Comparison of ENCODE assay signal across 26 mouse cellular contexts in the genomic region with DNA sequence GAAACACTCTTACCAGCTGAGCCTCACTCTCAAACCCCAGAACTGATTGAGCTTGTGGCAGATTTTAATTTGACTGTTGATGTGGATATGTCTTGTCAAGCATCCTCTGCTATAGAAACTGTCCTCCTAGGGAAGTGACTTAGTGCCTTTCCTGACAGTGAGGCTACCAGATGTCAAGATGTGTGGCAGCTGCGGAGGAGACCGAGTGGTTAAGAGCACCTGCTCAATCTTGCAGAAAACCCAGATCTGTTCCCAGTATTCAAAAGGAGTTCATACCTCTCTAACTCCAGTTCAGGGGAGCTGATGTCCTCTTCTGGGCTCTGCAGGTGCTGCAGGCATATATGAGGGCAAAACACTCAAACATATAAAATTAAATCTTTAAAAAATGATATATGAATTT. TPM values are rescaled to one million over a fixed set of nuclear protein-coding genes. Genes with fewer than 3 reads are reported as not detected.
DNase-seq lines count a peak whose midpoint lies in the region; ATAC-seq and TF ChIP-seq lines count a peak whose summit lies in the region.
"Had no signal": no experiment of that assay in that cellular context is flagged by ENCODE, and none has a peak within 500 bp of the region (broad histone marks: within the 10 kb centered on the region; RNA-seq: fewer than 3 reads in every experiment).

No protein-coding gene starts in this region.

- no peaks in the 10 kb centered on the region for H3K4me1 ChIP-seq in heart, embryonic 11.5 days (ENCODE audit: control insufficient read depth, insufficient read depth, low read length)
- no peaks in the 10 kb centered on the region for H3K4me1 ChIP-seq in midbrain, embryonic 14.5 days (ENCODE audit: control insufficient read depth, insufficient read depth, low read length)
- H3K4me1 ChIP-seq in intestine, embryonic 15.5 days (replicated peaks) = no peaks in the 10 kb centered on the region
- H3K4me1 ChIP-seq: embryonic facial prominence, embryonic 12.5 days; embryonic facial prominence, embryonic 15.5 days; hindbrain, embryonic 12.5 days; hindbrain, embryonic 15.5 days had no signal

- 87% methylated on average over 2 of the region's 2 CpGs for WGBS in heart, embryonic 11.5 days (ENCODE audit: insufficient replicate concordance)
- WGBS in midbrain, embryonic 14.5 days = 86% methylated on average over 2 of the region's 2 CpGs
- 91% methylated on average over 2 of the region's 2 CpGs for WGBS in intestine, embryonic 15.5 days

- H3K27me3 ChIP-seq in heart, embryonic 11.5 days (ENCODE audit: control insufficient read depth, insufficient read depth, low read length) = no peaks in the 10 kb centered on the region
- H3K27me3 ChIP-seq in myocyte (ENCODE audit: control insufficient read depth, insufficient read depth, insufficient read length) = no peaks in the 10 kb centered on the region
- no peaks in the 10 kb centered on the region for H3K27me3 ChIP-seq in midbrain, embryonic 14.5 days (ENCODE audit: control insufficient read depth, insufficient read depth, low read length)
- no peaks in the 10 kb centered on the region for H3K27me3 ChIP-seq in intestine, embryonic 15.5 days (replicated peaks)
- H3K27me3 ChIP-seq: CH12.LX; embryonic facial prominence, embryonic 12.5 days; embryonic facial prominence, embryonic 15.5 days; hindbrain, embryonic 12.5 days; hindbrain, embryonic 15.5 days; Patski had no signal

- H3K36me3 ChIP-seq in heart, embryonic 11.5 days (ENCODE audit: control insufficient read depth, insufficient read depth, low read length) = peaks cover 6% of the 10 kb centered on the region
- peaks cover 20% of the 10 kb centered on the region for H3K36me3 ChIP-seq in myocyte (ENCODE audit: control insufficient read depth, insufficient read depth)
- 0 out of 2 replicates have a peak, but pooled peaks cover 9% of the 10 kb centered on the region for H3K36me3 ChIP-seq in midbrain, embryonic 14.5 days (ENCODE audit: control insufficient read depth, insufficient read depth, low read length)
- H3K36me3 ChIP-seq in intestine, embryonic 15.5 days = no peaks in the 10 kb centered on the region
- H3K36me3 ChIP-seq: hindbrain, embryonic 15.5 days had no signal

- no peak overlapping the region for H3K4me2 ChIP-seq in heart, embryonic 11.5 days
- no peak overlapping the region for H3K4me2 ChIP-seq in myocyte (ENCODE audit: low read depth)
- no peak overlapping the region for H3K4me2 ChIP-seq in midbrain, embryonic 14.5 days (ENCODE audit: low read length)
- H3K4me2 ChIP-seq in intestine, embryonic 15.5 days (replicated peaks) = no peak overlapping the region
- H3K4me2 ChIP-seq: embryonic facial prominence, embryonic 12.5 days; embryonic facial prominence, embryonic 15.5 days; hindbrain, embryonic 12.5 days; hindbrain, embryonic 15.5 days had no signal

- H3K9ac ChIP-seq in heart, embryonic 11.5 days (ENCODE audit: low read depth, low read length) = no peak overlapping the region
- H3K9ac ChIP-seq in midbrain, embryonic 14.5 days (replicated peaks; ENCODE audit: low read length) = no peak overlapping the region
- H3K9ac ChIP-seq in intestine, embryonic 15.5 days = no peak overlapping the region
- H3K9ac ChIP-seq: embryonic facial prominence, embryonic 12.5 days; embryonic facial prominence, embryonic 15.5 days; forebrain, postnatal 0 days; hindbrain, embryonic 12.5 days; hindbrain, embryonic 15.5 days had no signal

- no peaks in the 10 kb centered on the region for H3K9me3 ChIP-seq in heart, embryonic 11.5 days (replicated peaks; ENCODE audit: control insufficient read depth, low read length)
- H3K9me3 ChIP-seq in midbrain, embryonic 14.5 days (ENCODE audit: control insufficient read depth, low read length) = no peaks in the 10 kb centered on the region
- no peaks in the 10 kb centered on the region for H3K9me3 ChIP-seq in intestine, embryonic 15.5 days
- H3K9me3 ChIP-seq: embryonic facial prominence, embryonic 12.5 days; embryonic facial prominence, embryonic 15.5 days; G1E; heart, embryonic 10.5 days; hindbrain, embryonic 12.5 days; hindbrain, embryonic 15.5 days had no signal

- no peak overlapping the region for H3K4me3 ChIP-seq in heart, embryonic 11.5 days (ENCODE audit: low read depth, low read length)
- no peak overlapping the region for H3K4me3 ChIP-seq in myocyte
- H3K4me3 ChIP-seq in midbrain, embryonic 14.5 days (replicated peaks; ENCODE audit: low read depth, low read length) = no peak overlapping the region
- no peak overlapping the region for H3K4me3 ChIP-seq in intestine, embryonic 15.5 days (replicated peaks)
- H3K4me3 ChIP-seq: embryonic facial prominence, embryonic 12.5 days; embryonic facial prominence, embryonic 15.5 days; heart, adult 2 months; heart, embryonic 10.5 days; hindbrain, embryonic 12.5 days; hindbrain, embryonic 15.5 days had no signal

- DNase-seq in heart, adult 11 months = peak; percentile 52
- DNase-seq in thymus, postnatal 10 days (ENCODE audit: low spot score in 2 of 2) = peak; percentile 28 to 38
- peak; percentile 7 to 33 for DNase-seq in thymus, postnatal 36 days
- no peak for DNase-seq in midbrain, embryonic 14.5 days
- no peak for DNase-seq in adrenal gland, postnatal 10 days
- DNase-seq: adrenal gland, adult 2 months; adrenal gland, postnatal 25 days; B cell, adult 2 months; cerebellum, adult 18-20 months; cerebellum, adult 9-10 months; cerebellum, postnatal 25 days; forebrain, postnatal 0 days; gastrocnemius, postnatal 25 days; heart, adult 2 months had no signal

- peaks cover 60% of the 10 kb centered on the region for H3K79me2 ChIP-seq in myocyte (ENCODE audit: control insufficient read depth, insufficient read depth)

- TF ChIP-seq POLR2A in myocyte (IDR thresholded peaks at IDR 0.05; ENCODE audit: insufficient read length, low read depth) = no peak

- H3K27ac ChIP-seq in heart, embryonic 11.5 days (ENCODE audit: low read depth, low read length) = no peak overlapping the region
- H3K27ac ChIP-seq in midbrain, embryonic 14.5 days (replicated peaks; ENCODE audit: low read depth, low read length) = no peak overlapping the region
- H3K27ac ChIP-seq in intestine, embryonic 15.5 days = no peak overlapping the region
- H3K27ac ChIP-seq: embryonic facial prominence, embryonic 12.5 days; embryonic facial prominence, embryonic 15.5 days; heart, adult 2 months; heart, embryonic 10.5 days; hindbrain, embryonic 12.5 days; hindbrain, embryonic 15.5 days had no signal

- H3ac ChIP-seq in myocyte (ENCODE audit: control insufficient read depth, insufficient read length) = no peak overlapping the region

- ATAC-seq in heart, embryonic 11.5 days (replicated peaks; ENCODE audit: insufficient number of reproducible peaks, low FRiP score, low TSS enrichment) = no peak
- no peak for ATAC-seq in midbrain, embryonic 14.5 days (ENCODE audit: low FRiP score, low TSS enrichment)
- no peak for ATAC-seq in intestine, embryonic 15.5 days
- ATAC-seq: forebrain, embryonic 14.5 days; forebrain, postnatal 0 days; Patski had no signal

TF ChIP-seq in myocyte, 11 proteins besides CTCF, POLR2A, EP300 and RAD21:
- TF ChIP-seq USF1 (IDR thresholded peaks at IDR 0.05; ENCODE audit: low read depth) (no peak), MYOD1 (IDR thresholded peaks at IDR 0.05; ENCODE audit: control insufficient read depth in 1 of 3, insufficient read length in 2 of 3, low read depth in 2 of 3) (peak in 2 of 3 experiments; percentile 22 to 53), MYOG (IDR thresholded peaks at IDR 0.05; ENCODE audit: control insufficient read depth in 1 of 3, insufficient read depth in 1 of 3, insufficient read length in 2 of 3, low read depth in 2 of 3) (no peak), TCF12 (IDR thresholded peaks at IDR 0.05; ENCODE audit: insufficient read depth, poor library complexity, severe bottlenecking) (no peak), TCF3 (IDR thresholded peaks at IDR 0.05; ENCODE audit: insufficient read length, low read depth) (no peak)
TF ChIP-seq in myocyte: peak in this region for 1.

RNA-seq across cellular contexts. Expression of gene Atxn2, which starts 53.9 kb away (rescaled TPM):
- polyA plus RNA-seq in heart, embryonic 11.5 days (2014; fragmentation: Nextera tagmentation; extraction: Ambion mirVana) = 76.9 and 80.6 TPM in 2 replicates
- polyA plus RNA-seq in myocyte (2012; fragmentation: generic; extraction: Trizol) = 95.3 TPM
- 85.3 and 92.2 TPM in 2 replicates for polyA plus RNA-seq in midbrain, embryonic 14.5 days (2014; fragmentation: Nextera tagmentation; extraction: Ambion mirVana)
- total RNA-seq in adrenal gland, postnatal 10 days (2021) = 100 to 1,000 TPM; 156 to 219 TPM
- 56.7 and 59.0 TPM in 2 replicates for polyA plus RNA-seq in intestine, embryonic 15.5 days (2015; fragmentation: Nextera tagmentation; extraction: Ambion mirVana)

Comparison
In these comparisons a context has a peak if more than half of its experiments do, and no peak if none do; other contexts are left out.
1. DNase-seq: peak in heart, adult 11 months (single experiment), thymus, postnatal 10 days (2 of 2) and thymus, postnatal 36 days (2 of 2); none in midbrain, embryonic 14.5 days (single experiment) and adrenal gland, postnatal 10 days (single experiment).